Mouse (Mus musculus): ENCODE measurements around the gene Sit1. TPM values are rescaled to one million over a fixed set of nuclear protein-coding genes. Genes with fewer than 3 reads are reported as not detected.

The Sit1 gene
- polyA plus RNA-seq, 1 experiment from 2014 or later, result not detected

Other genes starting within 250 kb of the Sit1 start
- gene Atp8b5, start 216.6 kb downstream of the Sit1 start, polyA plus RNA-seq (2014; fragmentation: Nextera tagmentation; extraction: Ambion mirVana), result 0.14 and 0.36 TPM in 2 replicates
- 11.3 and 11.5 TPM in 2 replicates for gene Rusc2, start 101.8 kb downstream of the Sit1 start, polyA plus RNA-seq (2014; fragmentation: Nextera tagmentation; extraction: Ambion mirVana)
- gene Fam166b, start 54.6 kb downstream of the Sit1 start, polyA plus RNA-seq (2014; fragmentation: Nextera tagmentation; extraction: Ambion mirVana), result 0.22 and 0.33 TPM in 2 replicates
- 13.2 and 14.8 TPM in 2 replicates for gene Tesk1, start 41.8 kb downstream of the Sit1 start, polyA plus RNA-seq (2014; fragmentation: Nextera tagmentation; extraction: Ambion mirVana)
- 2.9 and 3.9 TPM in 2 replicates for gene Cd72, start 29.1 kb downstream of the Sit1 start, polyA plus RNA-seq (2014; fragmentation: Nextera tagmentation; extraction: Ambion mirVana)
- gene Ccdc107, start 9.2 kb upstream of the Sit1 start, polyA plus RNA-seq (2014; fragmentation: Nextera tagmentation; extraction: Ambion mirVana), result 64.5 and 68.2 TPM in 2 replicates
- 22.3 and 29.5 TPM in 2 replicates for gene Arhgef39, start 16.0 kb upstream of the Sit1 start, polyA plus RNA-seq (2014; fragmentation: Nextera tagmentation; extraction: Ambion mirVana)
- 0.43 and 1.1 TPM in 2 replicates for gene Car9, start 23.2 kb upstream of the Sit1 start, polyA plus RNA-seq (2014; fragmentation: Nextera tagmentation; extraction: Ambion mirVana)
- gene Tpm2, start 40.0 kb upstream of the Sit1 start, polyA plus RNA-seq (2014; fragmentation: Nextera tagmentation; extraction: Ambion mirVana), result 811 and 1,069 TPM in 2 replicates
- 79.6 and 83.0 TPM in 2 replicates for gene Creb3, start 78.6 kb upstream of the Sit1 start, polyA plus RNA-seq (2014; fragmentation: Nextera tagmentation; extraction: Ambion mirVana)
- gene Tln1, start 79.0 kb upstream of the Sit1 start, polyA plus RNA-seq (2014; fragmentation: Nextera tagmentation; extraction: Ambion mirVana), result 67.8 and 70.2 TPM in 2 replicates
- gene Rgp1, start 95.0 kb upstream of the Sit1 start, polyA plus RNA-seq (2014; fragmentation: Nextera tagmentation; extraction: Ambion mirVana), result 25.1 and 25.7 TPM in 2 replicates
- 15.1 and 19.1 TPM in 2 replicates for gene Gba2, start 95.1 kb upstream of the Sit1 start, polyA plus RNA-seq (2014; fragmentation: Nextera tagmentation; extraction: Ambion mirVana)
- gene Msmp, start 100.8 kb upstream of the Sit1 start, polyA plus RNA-seq (2014; fragmentation: Nextera tagmentation; extraction: Ambion mirVana), result 1.3 and 1.5 TPM in 2 replicates
- 23.0 and 24.6 TPM in 2 replicates for gene Npr2, start 148.2 kb upstream of the Sit1 start, polyA plus RNA-seq (2014; fragmentation: Nextera tagmentation; extraction: Ambion mirVana)
- gene Spag8, start 169.9 kb upstream of the Sit1 start, polyA plus RNA-seq (2014; fragmentation: Nextera tagmentation; extraction: Ambion mirVana), result 1.5 and 4.0 TPM in 2 replicates
- gene Hint2, start 172.7 kb upstream of the Sit1 start, polyA plus RNA-seq (2014; fragmentation: Nextera tagmentation; extraction: Ambion mirVana), result 80.2 and 86.2 TPM in 2 replicates
- 2.7 and 3.4 TPM in 2 replicates for gene Tmem8b, start 185.2 kb upstream of the Sit1 start, polyA plus RNA-seq (2014; fragmentation: Nextera tagmentation; extraction: Ambion mirVana)
- gene Fam221b, start 185.4 kb upstream of the Sit1 start, polyA plus RNA-seq (2014; fragmentation: Nextera tagmentation; extraction: Ambion mirVana), result 3.9 and 4.3 TPM in 2 replicates
- not detected in 2 replicates for gene Olfr70, start 217.1 kb upstream of the Sit1 start, polyA plus RNA-seq (2014; fragmentation: Nextera tagmentation; extraction: Ambion mirVana)
- 0.10 and 0.37 TPM in 2 replicates for gene Olfr71, start 226.5 kb upstream of the Sit1 start, polyA plus RNA-seq (2014; fragmentation: Nextera tagmentation; extraction: Ambion mirVana)
- gene Hrct1, start 243.5 kb upstream of the Sit1 start, polyA plus RNA-seq (2014; fragmentation: Nextera tagmentation; extraction: Ambion mirVana), result 1.4 and 2.1 TPM in 2 replicates
- gene Spaar, start 246.3 kb upstream of the Sit1 start, polyA plus RNA-seq (2014; fragmentation: Nextera tagmentation; extraction: Ambion mirVana), result 0.04 and 0.05 TPM in 2 replicates